Mouse (Mus musculus) liver, postnatal 0 days (tissue): ENCODE measurements around the gene Cebpe.

Experiments used
- CTCF ChIP-seq: sonication (generic); IDR thresholded peaks from 2 replicates; pipeline ENCODE4 v1.5.1; 2016; ENCODE audit warnings: antibody characterized with exemption, low read depth
- EP300 ChIP-seq: IDR thresholded peaks from 2 replicates; pipeline ENCODE4 v1.6.1; 2016; ENCODE audit warnings: antibody characterized with exemption, low read depth, mild to moderate bottlenecking

DNA sequence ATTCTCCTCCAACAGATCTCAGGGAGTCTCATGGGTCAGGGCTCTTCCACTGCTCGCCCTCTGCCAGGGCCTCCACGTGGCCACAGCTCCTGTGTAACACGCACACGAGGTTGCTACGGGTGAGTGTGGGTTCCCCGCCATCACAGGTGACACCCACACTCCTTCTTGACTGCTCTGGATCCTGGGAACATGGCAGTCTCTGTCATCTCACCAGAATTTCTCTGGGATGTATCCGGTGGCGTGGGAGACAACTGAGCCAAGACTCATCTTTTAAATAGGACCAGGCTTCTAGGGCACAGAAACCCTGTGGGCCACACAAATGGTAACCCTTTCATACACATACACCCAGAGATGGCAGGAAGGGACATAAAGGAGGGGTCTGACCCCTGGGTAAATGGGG is 20.2 kb upstream of the Cebpe start:
- TF ChIP-seq CTCF: no peak
- TF ChIP-seq EP300: no peak
